Mouse (Mus musculus): ENCODE measurements around the gene Tomm20l.

GRCm38 (mm10) chr12:71069846-71070245, 41.4 kb upstream of the Tomm20l start:
- TF ChIP-seq POLR2A (IDR thresholded peaks at IDR 0.05; ENCODE audit: control insufficient read depth in 1 of 2, insufficient read depth in 1 of 2, low read depth in 1 of 2, low read length in 2 of 2, poor library complexity in 1 of 2) (no peak), RAD21 (IDR thresholded peaks at IDR 0.05; ENCODE audit: low read depth, low read length) (no peak), CTCF (IDR thresholded peaks at IDR 0.05 in 2 of 3, conservative IDR thresholded peaks at IDR 0.05 in 1 of 3; ENCODE audit: control insufficient read depth in 1 of 3, insufficient read depth in 1 of 3, low read depth in 2 of 3, low read length in 3 of 3, poor library complexity in 1 of 3, severe bottlenecking in 1 of 3) (no peak), HCFC1 (IDR thresholded peaks at IDR 0.05; ENCODE audit: low read depth, low read length) (no peak), SMC3 (IDR thresholded peaks at IDR 0.05; ENCODE audit: low read depth, low read length) (no peak), USF2 (IDR thresholded peaks at IDR 0.05; ENCODE audit: borderline replicate concordance in 1 of 2, insufficient read depth in 1 of 2, low read depth in 1 of 2, low read length in 2 of 2) (no peak), EP300 (IDR thresholded peaks at IDR 0.05; ENCODE audit: low read depth in 1 of 2, low read length in 2 of 2) (no peak), ETS1 (IDR thresholded peaks at IDR 0.05; ENCODE audit: low read depth, low read length) (no peak), MYC (IDR thresholded peaks at IDR 0.05; ENCODE audit: low read depth, low read length) (no peak), MAX (IDR thresholded peaks at IDR 0.05; ENCODE audit: low read length) (no peak), E2F4 (IDR thresholded peaks at IDR 0.05; ENCODE audit: borderline replicate concordance, low read depth, low read length) (no peak), TCF12 (IDR thresholded peaks at IDR 0.05; ENCODE audit: low read depth, low read length) (no peak), MAZ (IDR thresholded peaks at IDR 0.05; ENCODE audit: low read depth, low read length) (no peak), TBP (IDR thresholded peaks at IDR 0.05; ENCODE audit: low read depth, low read length) (no peak)

Measured in MEL (cell line).